Mouse (Mus musculus) thymus, adult 2 months (tissue): ENCODE measurements at regions not wholly inside any gene's neighbourhood (a gene's known extent, or its start where the extent isn't known, plus 50 kb on each side); places are given as distances from the start of the nearest gene placed in this dataset.

ENCODE experiments used
- DNase-seq: peaks from one replicate; pipeline ENCODE4 v3.0.0; 2021
- H3K27ac ChIP-seq: fragments of 200-500 bp; 2 replicates; pipeline ENCODE4 v1.5.1; 2012; ENCODE audit warnings: low read length, control low read depth; ENCODE audit not compliant: control insufficient read depth, insufficient read depth
- H3K27me3 ChIP-seq: fragments of 200-500 bp; 2 replicates; pipeline ENCODE4 v1.6.1; 2012; ENCODE audit warnings: mild to moderate bottlenecking, low read length, moderate library complexity, mixed read lengths; ENCODE audit not compliant: control insufficient read depth, insufficient read depth
- H3K36me3 ChIP-seq: fragments of 200-500 bp; 2 replicates; pipeline ENCODE4 v1.6.1; 2012; ENCODE audit warnings: mild to moderate bottlenecking, low read length, moderate library complexity; ENCODE audit not compliant: control insufficient read depth, insufficient read depth
- H3K4me1 ChIP-seq: fragments of 200-500 bp; replicated peaks from 2 replicates; pipeline ENCODE4 v1.6.1; 2012; ENCODE audit warnings: low read length; ENCODE audit not compliant: control insufficient read depth, insufficient read depth
- H3K4me3 ChIP-seq: fragments of 200-500 bp; 2 replicates; pipeline ENCODE4 v1.5.1; 2012; ENCODE audit warnings: mild to moderate bottlenecking, low read length, control low read depth, moderate library complexity; ENCODE audit not compliant: control insufficient read depth, insufficient read depth
- CTCF ChIP-seq: fragments of 200-500 bp; IDR thresholded peaks from 2 replicates; pipeline ENCODE4 v1.5.1; 2012; ENCODE audit warnings: mild to moderate bottlenecking, control low read depth, low read length, moderate library complexity, borderline replicate concordance; ENCODE audit not compliant: control insufficient read depth, poor library complexity, insufficient read depth; ENCODE audit errors: extremely low read depth
- POLR2A ChIP-seq: fragments of 200-500 bp; IDR thresholded peaks from 2 replicates; pipeline ENCODE4 v1.6.1; 2012; ENCODE audit warnings: mild to moderate bottlenecking, low read length, control low read depth, moderate library complexity; ENCODE audit not compliant: control insufficient read depth, poor library complexity, insufficient read depth; ENCODE audit errors: extremely low read depth
- WGBS: fragments of 180-500 bp; shearing (Covaris S2); methylation state at CpG from one replicate; pipeline ENCODE4 v1.1.7; 2018; 5-methylcytosine and 5-hydroxymethylcytosine counted together

DNA sequence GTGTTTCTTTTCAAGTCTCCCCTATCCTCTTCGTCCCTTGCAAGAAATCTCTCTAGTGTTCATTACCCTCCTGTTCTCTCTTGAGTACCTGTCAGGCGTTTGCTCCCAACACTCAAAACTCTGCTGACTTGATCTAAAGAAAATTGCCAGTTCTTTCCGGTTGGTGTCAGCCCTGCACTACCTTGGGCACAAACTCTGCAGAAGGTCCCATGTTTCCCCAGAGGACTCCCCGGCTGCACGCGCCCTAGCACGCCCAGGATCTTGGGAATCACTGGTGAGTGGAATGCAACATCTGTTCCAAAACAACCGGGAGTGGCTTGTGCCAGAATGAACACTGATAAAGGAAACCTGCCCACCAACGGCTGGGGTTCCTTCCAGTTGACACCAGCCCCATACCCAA is 66.3 kb upstream of the Rfpl4b start:
- Histone ChIP-seq H3K27ac (no peak overlapping the region), H3K27me3 (no peaks in the 10 kb centered on the region), H3K4me1 (peaks cover 6% of the 10 kb centered on the region), H3K36me3 (no peaks in the 10 kb centered on the region), H3K4me3 (no peak overlapping the region)
- TF ChIP-seq CTCF, result no peak
- no peak for TF ChIP-seq POLR2A
- DNase-seq, result no peak
- WGBS, result 91% methylated on average over 9 of the region's 9 CpGs

DNA sequence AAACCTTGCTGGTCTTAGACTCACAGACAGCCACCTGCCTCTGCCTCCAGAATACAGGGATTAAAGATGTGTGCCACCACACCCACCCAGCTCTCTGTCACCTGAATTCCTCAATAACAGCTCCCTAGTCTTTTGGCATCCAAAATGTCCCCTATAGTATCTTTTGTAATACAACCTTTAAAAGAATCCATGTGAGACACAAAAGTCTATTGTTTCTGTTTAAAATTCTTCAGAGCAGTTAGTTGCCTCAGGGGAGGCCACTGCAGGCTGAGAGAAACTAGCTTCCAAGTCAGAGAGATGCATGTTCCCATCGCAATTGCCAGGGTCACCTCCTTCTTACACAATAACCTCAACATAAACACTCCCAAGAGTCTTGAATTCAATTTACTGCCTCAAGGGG is 70.6 kb upstream of the Lama4 start:
- Histone ChIP-seq H3K4me3 (no peak overlapping the region), H3K27me3 (no peaks in the 10 kb centered on the region), H3K4me1 (no peaks in the 10 kb centered on the region), H3K27ac (no peak overlapping the region), H3K36me3 (no peaks in the 10 kb centered on the region)
- TF ChIP-seq POLR2A, result no peak
- DNase-seq, result no peak
- WGBS, result 97% methylated on average over 1 of the region's 1 CpGs

GRCm38 (mm10) chr10:38895656-38896055 is 69.7 kb upstream of the Lama4 start:
- DNase-seq, result no peak
- no peak for TF ChIP-seq POLR2A
- TF ChIP-seq CTCF, result no peak
- Histone ChIP-seq H3K4me1 (no peaks in the 10 kb centered on the region), H3K36me3 (no peaks in the 10 kb centered on the region), H3K4me3 (no peak overlapping the region), H3K27me3 (no peaks in the 10 kb centered on the region), H3K27ac (no peak overlapping the region)
- 99% methylated on average over 3 of the region's 3 CpGs for WGBS

DNA sequence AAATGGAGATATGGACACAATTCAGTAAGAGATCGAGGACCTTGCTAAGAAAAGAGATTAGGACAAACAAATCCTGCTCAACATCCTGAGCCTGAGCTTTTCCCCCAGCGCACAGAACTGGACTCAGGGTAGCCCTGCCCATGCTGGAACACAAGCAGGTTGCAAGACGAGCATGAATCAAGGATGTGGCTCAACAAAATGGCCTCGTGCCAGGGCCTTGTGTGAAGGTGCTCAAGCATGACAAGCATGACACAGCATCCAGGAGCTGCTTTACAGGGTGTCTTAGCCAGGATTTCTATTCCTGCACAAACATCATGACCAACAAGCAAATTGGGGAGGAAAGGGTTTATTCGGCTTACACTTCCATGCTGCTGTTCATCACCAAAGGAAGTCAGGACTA is 67.7 kb upstream of the Lama4 start:
- Histone ChIP-seq H3K36me3 (no peaks in the 10 kb centered on the region), H3K27ac (no peak overlapping the region), H3K4me1 (no peaks in the 10 kb centered on the region), H3K27me3 (no peaks in the 10 kb centered on the region), H3K4me3 (no peak overlapping the region)
- 82% methylated on average over 5 of the region's 5 CpGs for WGBS
- DNase-seq, result no peak
- TF ChIP-seq CTCF (no peak), POLR2A (no peak)

- H3K27me3 ChIP-seq, result no peaks in the 10 kb centered on the region
- no peaks in the 10 kb centered on the region for H3K36me3 ChIP-seq
- H3K4me1 ChIP-seq, result no peaks in the 10 kb centered on the region
- TF ChIP-seq POLR2A (no peak), CTCF (no peak)
- H3K4me3 ChIP-seq, result no peak overlapping the region
- WGBS, result 93% methylated on average over 3 of the region's 3 CpGs
- H3K27ac ChIP-seq, result no peak overlapping the region
- DNase-seq, result no peak
These were observed 59.2 kb upstream of the Lama4 start for GRCm38 (mm10) chr10:38906121-38906520.

- Histone ChIP-seq H3K4me1 (no peaks in the 10 kb centered on the region), H3K36me3 (no peaks in the 10 kb centered on the region), H3K27me3 (no peaks in the 10 kb centered on the region), H3K4me3 (no peak overlapping the region), H3K27ac (no peak overlapping the region)
- TF ChIP-seq POLR2A (no peak), CTCF (no peak)
- DNase-seq, result no peak
- 89% methylated on average over 2 of the region's 2 CpGs for WGBS
These were observed 57.5 kb upstream of the Lama4 start for GRCm38 (mm10) chr10:38907835-38908234.

GRCm38 (mm10) chr10:38908277-38908676 is 57.0 kb upstream of the Lama4 start:
- H3K27me3 ChIP-seq, result no peaks in the 10 kb centered on the region
- no peak for TF ChIP-seq CTCF
- TF ChIP-seq POLR2A, result no peak
- DNase-seq, result no peak
- H3K4me3 ChIP-seq, result no peak overlapping the region
- H3K4me1 ChIP-seq, result no peaks in the 10 kb centered on the region
- no peak overlapping the region for H3K27ac ChIP-seq
- no peaks in the 10 kb centered on the region for H3K36me3 ChIP-seq
- 91% methylated on average over 9 of the region's 9 CpGs for WGBS
